In genomic region chr6:34318172-34318571, GRCm38 (mm10) we compare ENCODE assay signal across 8 mouse cellular contexts. TPM values are rescaled to one million over a fixed set of nuclear protein-coding genes. Genes with fewer than 3 reads are reported as not detected.
DNase-seq lines count a peak whose midpoint lies in the region; ATAC-seq and TF ChIP-seq lines count a peak whose summit lies in the region.

No protein-coding gene starts in this region.

- ATAC-seq in kidney, postnatal 0 days (replicated peaks; ENCODE audit: low FRiP score, low read depth), result no peak
- ATAC-seq in forebrain, embryonic 12.5 days (ENCODE audit: low FRiP score), result no peak

- no peak for TF ChIP-seq POLR2A in lung, adult 2 months (IDR thresholded peaks at IDR 0.05; ENCODE audit: borderline replicate concordance, extremely low read depth, low read depth, low read length)

- H3K27ac ChIP-seq in heart, embryonic 10.5 days, result peak overlapping the region; percentile 92; the same call in 1 of the 2 replicates
- H3K27ac ChIP-seq in kidney, postnatal 0 days, result no peak overlapping the region
- no peak overlapping the region for H3K27ac ChIP-seq in forebrain, embryonic 12.5 days

- TF ChIP-seq CTCF in lung, adult 2 months (IDR thresholded peaks at IDR 0.05; ENCODE audit: insufficient read depth, low read length), result no peak
- no peak for TF ChIP-seq CTCF in kidney, postnatal 0 days (IDR thresholded peaks at IDR 0.05; ENCODE audit: low read depth)

- H3K27me3 ChIP-seq in heart, embryonic 10.5 days (ENCODE audit: insufficient read depth, poor library complexity, severe bottlenecking), result no peaks in the 10 kb centered on the region
- no peaks in the 10 kb centered on the region for H3K27me3 ChIP-seq in kidney, postnatal 0 days (ENCODE audit: insufficient read depth, low read length)
- no peaks in the 10 kb centered on the region for H3K27me3 ChIP-seq in forebrain, embryonic 12.5 days

- peak overlapping the region; percentile 82 for H3K4me2 ChIP-seq in kidney, postnatal 0 days (ENCODE audit: low read length)
- H3K4me2 ChIP-seq in forebrain, embryonic 12.5 days, result no peak overlapping the region; the same call in 1 of the 2 replicates

- DNase-seq in lung, adult 18-20 months, result peak; percentile 27 to 39
- no peak for DNase-seq in lung, adult 2 months
- peak; percentile 67 for DNase-seq in adrenal gland, adult 2 months
- DNase-seq in heart, embryonic 10.5 days (ENCODE audit: low spot score), result peak; percentile 69
- DNase-seq in kidney, postnatal 0 days (ENCODE audit: low spot score), result peak; percentile 15
- DNase-seq in naive thymus-derived CD4-positive, alpha-beta T cell, adult 2 months (ENCODE audit: low read depth), result peak; percentile 55
- DNase-seq in urinary bladder, adult 2 months (ENCODE audit: low spot score), result no peak

- peaks cover 15% of the 10 kb centered on the region for H3K4me1 ChIP-seq in lung, adult 2 months (ENCODE audit: control insufficient read depth, insufficient read depth, low read length)
- H3K4me1 ChIP-seq in heart, embryonic 10.5 days, result peaks cover 33% of the 10 kb centered on the region
- H3K4me1 ChIP-seq in kidney, postnatal 0 days (replicated peaks; ENCODE audit: insufficient read depth, low read length), result no peaks in the 10 kb centered on the region
- H3K4me1 ChIP-seq in forebrain, embryonic 12.5 days, result peaks cover 16% of the 10 kb centered on the region

- H3K36me3 ChIP-seq in heart, embryonic 10.5 days, result no peaks in the 10 kb centered on the region
- H3K36me3 ChIP-seq in kidney, postnatal 0 days (ENCODE audit: insufficient read depth, low read length), result no peaks in the 10 kb centered on the region
- H3K36me3 ChIP-seq in forebrain, embryonic 12.5 days (replicated peaks), result no peaks in the 10 kb centered on the region

- no peak overlapping the region for H3K9ac ChIP-seq in kidney, postnatal 0 days (ENCODE audit: low read depth, low read length)
- H3K9ac ChIP-seq in forebrain, embryonic 12.5 days, result no peak overlapping the region

- no peaks in the 10 kb centered on the region for H3K9me3 ChIP-seq in heart, embryonic 10.5 days
- H3K9me3 ChIP-seq in kidney, postnatal 0 days (replicated peaks; ENCODE audit: low read length), result no peaks in the 10 kb centered on the region
- H3K9me3 ChIP-seq in forebrain, embryonic 12.5 days, result no peaks in the 10 kb centered on the region

- WGBS in lung, adult 2 months, result 28% methylated on average over 5 of the region's 5 CpGs
- WGBS in heart, embryonic 10.5 days, result 44% methylated on average over 5 of the region's 5 CpGs
- WGBS in kidney, postnatal 0 days, result 38% methylated on average over 5 of the region's 5 CpGs
- WGBS in forebrain, embryonic 12.5 days, result 60% methylated on average over 5 of the region's 5 CpGs

- no peak overlapping the region for H3K4me3 ChIP-seq in lung, adult 2 months (replicated peaks; ENCODE audit: extremely low read depth, low read depth, low read length)
- peak overlapping the region; percentile 93 for H3K4me3 ChIP-seq in heart, embryonic 10.5 days
- peak overlapping the region; percentile 65 for H3K4me3 ChIP-seq in kidney, postnatal 0 days (replicated peaks; ENCODE audit: low read depth, low read length)
- no peak overlapping the region for H3K4me3 ChIP-seq in forebrain, embryonic 12.5 days (replicated peaks)

RNA-seq across cellular contexts. Expression of gene Akr1b3, which starts 0.9 kb away (rescaled TPM):
- polyA plus RNA-seq in lung, adult 2 months (2012; rRNA removed), result 129 and 153 TPM in 2 replicates
- 100 to 1,000 TPM; 232 to 352 TPM for total RNA-seq in adrenal gland, adult 2 months (2021)
- 187 and 213 TPM in 2 replicates for polyA plus RNA-seq in adrenal gland, adult 2 months (2012; rRNA removed)
- polyA plus RNA-seq in heart, embryonic 10.5 days (2016; fragmentation: Nextera tagmentation; extraction: Ambion mirVana), result 232 and 247 TPM in 2 replicates
- polyA plus RNA-seq in kidney, postnatal 0 days (2015; fragmentation: Nextera tagmentation; extraction: Ambion mirVana), result 347 and 438 TPM in 2 replicates
- polyA plus RNA-seq in urinary bladder, adult 2 months (2012; rRNA removed), result 849 and 1,043 TPM in 2 replicates
- 135 and 136 TPM in 2 replicates for polyA plus RNA-seq in forebrain, embryonic 12.5 days (2016; fragmentation: Nextera tagmentation; extraction: Ambion mirVana)

RNA-seq across cellular contexts. Expression of gene Akr1b8, which starts 35.7 kb away (rescaled TPM):
- 9.1 and 13.8 TPM in 2 replicates for polyA plus RNA-seq in lung, adult 2 months (2012; rRNA removed)
- total RNA-seq in adrenal gland, adult 2 months (2021), result 100 to 1,000 TPM; 267 to 269 TPM
- polyA plus RNA-seq in adrenal gland, adult 2 months (2012; rRNA removed), result 20.2 and 28.5 TPM in 2 replicates
- 21.1 and 23.1 TPM in 2 replicates for polyA plus RNA-seq in heart, embryonic 10.5 days (2016; fragmentation: Nextera tagmentation; extraction: Ambion mirVana)
- polyA plus RNA-seq in kidney, postnatal 0 days (2015; fragmentation: Nextera tagmentation; extraction: Ambion mirVana), result 14.7 and 14.9 TPM in 2 replicates
- polyA plus RNA-seq in urinary bladder, adult 2 months (2012; rRNA removed), result 90.3 and 103 TPM in 2 replicates
- 13.6 and 18.5 TPM in 2 replicates for polyA plus RNA-seq in forebrain, embryonic 12.5 days (2016; fragmentation: Nextera tagmentation; extraction: Ambion mirVana)

Comparison
In these comparisons a context has a peak if more than half of its experiments do, and no peak if none do; other contexts are left out.
1. DNase-seq: peak in lung, adult 18-20 months (2 of 2), adrenal gland, adult 2 months (single experiment), heart, embryonic 10.5 days (single experiment), kidney, postnatal 0 days (single experiment) and naive thymus-derived CD4-positive, alpha-beta T cell, adult 2 months (single experiment); none in lung, adult 2 months (single experiment) and urinary bladder, adult 2 months (single experiment).
2. H3K4me3 ChIP-seq: peak in heart, embryonic 10.5 days (single experiment) and kidney, postnatal 0 days (single experiment); none in lung, adult 2 months (single experiment) and forebrain, embryonic 12.5 days (single experiment).